Mouse (Mus musculus) hindbrain, embryonic 16.5 days (tissue): ENCODE results near the gene Slc25a33. TPM values are rescaled to one million over a fixed set of nuclear protein-coding genes. Genes with fewer than 3 reads are reported as not detected.

Experiments used
- ATAC-seq: fragments of 200-750 bp; cut with Nextera tagmentation; 2 replicates; pipeline ENCODE4 v1.8.0; 2017; ENCODE audit warnings: moderate TSS enrichment, moderate library complexity
- H3K27ac ChIP-seq: fragments of 300-500 bp; sonication (generic); 2 replicates; pipeline ENCODE4 v1.5.1; 2014; ENCODE audit warnings: low read depth, mild to moderate bottlenecking, control low read depth, low read length, moderate library complexity
- H3K27me3 ChIP-seq: fragments of 300-500 bp; sonication (generic); replicated peaks from 2 replicates; pipeline ENCODE4 v1.6.1; 2014; ENCODE audit warnings: low read length; ENCODE audit not compliant: control insufficient read depth, insufficient read depth
- H3K36me3 ChIP-seq: fragments of 300-500 bp; sonication (generic); 2 replicates; pipeline ENCODE4 v1.6.1; 2014; ENCODE audit warnings: mild to moderate bottlenecking, low read length, moderate library complexity, mixed read lengths; ENCODE audit not compliant: control insufficient read depth, insufficient read depth
- H3K4me1 ChIP-seq: fragments of 300-500 bp; sonication (generic); 2 replicates; pipeline ENCODE4 v1.6.1; 2014; ENCODE audit warnings: low read depth, low read length; ENCODE audit not compliant: control insufficient read depth, insufficient read depth
- H3K4me2 ChIP-seq: fragments of 300-500 bp; sonication (generic); 2 replicates; pipeline ENCODE4 v1.6.1; 2014; ENCODE audit warnings: mild to moderate bottlenecking, low read length, control low read depth, moderate library complexity
- H3K4me3 ChIP-seq: fragments of 300-500 bp; sonication (generic); 2 replicates; pipeline ENCODE4 v1.5.1; 2014; ENCODE audit warnings: mild to moderate bottlenecking, low read length, control low read depth, moderate library complexity
- H3K9ac ChIP-seq: fragments of 300-500 bp; sonication (generic); 2 replicates; pipeline ENCODE4 v1.6.1; 2014; ENCODE audit warnings: low read depth, mild to moderate bottlenecking, control low read depth, low read length, moderate library complexity
- H3K9me3 ChIP-seq: fragments of 300-500 bp; sonication (generic); 2 replicates; pipeline ENCODE4 v1.6.1; 2014; ENCODE audit warnings: mild to moderate bottlenecking, low read length, moderate library complexity; ENCODE audit not compliant: control insufficient read depth
- WGBS: fragments of 180-500 bp; shearing (Covaris S2); extraction: QIAGEN DNeasy Blood & Tissue Kit; methylation state at CpG from one replicate; pipeline ENCODE4 v1.1.7; 2014; 5-methylcytosine and 5-hydroxymethylcytosine counted together
- polyA plus RNA-seq: library from polyadenylated mRNA; unstranded; fragments of >200 nt; fragmentation: Nextera tagmentation; extraction: Ambion mirVana; gene quantifications from 2 replicates; pipeline ENCODE4 v1.2.1, GENCODE M21; 2015

Gene Slc25a33
- polyA plus RNA-seq, 1 experiment from 2014 or later: 37.2 TPM

GRCm38 (mm10) chr4:149808584-149809227 lies 34.6 kb upstream of the Slc25a33 start:
- ATAC-seq: no peak
- H3K4me3 ChIP-seq: no peak overlapping the region
- H3K27ac ChIP-seq: no peak overlapping the region
- 0 out of 2 replicates have a peak, but pooled peaks cover 4% of the 10 kb centered on the region for H3K4me1 ChIP-seq
- WGBS: 44% methylated on average over 11 of the region's 11 CpGs
- H3K36me3 ChIP-seq: no peaks in the 10 kb centered on the region
- H3K9me3 ChIP-seq: no peaks in the 10 kb centered on the region
- H3K27me3 ChIP-seq: peaks cover 2% of the 10 kb centered on the region; the same call in 1 of the 2 replicates
- H3K4me2 ChIP-seq: no peak overlapping the region
- no peak overlapping the region for H3K9ac ChIP-seq

DNA sequence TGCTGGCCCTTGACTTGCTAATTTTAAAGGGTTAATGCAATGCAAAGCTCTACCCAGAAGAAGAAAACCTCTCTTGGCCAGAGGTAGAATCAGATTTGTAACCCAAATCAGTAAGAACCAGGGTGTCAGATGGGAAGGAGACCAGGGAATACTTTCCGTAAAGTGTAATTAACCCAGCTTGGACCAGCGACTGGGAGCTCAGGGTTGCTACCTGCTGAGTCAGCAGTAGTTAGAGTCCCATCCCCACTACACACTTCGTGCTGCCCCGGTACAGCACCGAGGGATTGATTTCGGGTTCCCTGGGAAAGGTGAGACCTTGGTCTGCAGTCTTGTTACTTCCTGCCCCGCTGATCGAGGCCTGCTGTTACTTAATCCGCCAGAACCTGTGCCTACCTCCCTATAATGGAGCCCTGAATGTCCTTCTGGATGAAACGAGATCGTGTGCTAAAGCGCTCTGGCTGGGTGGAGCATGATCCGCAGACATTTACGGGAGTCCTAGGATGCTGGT lies 34.0 kb upstream of the Slc25a33 start:
- Histone ChIP-seq H3K9ac (no peak overlapping the region), H3K36me3 (no peaks in the 10 kb centered on the region), H3K4me2 (no peak overlapping the region), H3K4me3 (no peak overlapping the region), H3K27me3 (peaks cover 2% of the 10 kb centered on the region; the same call in 1 of the 2 replicates), H3K27ac (no peak overlapping the region), H3K4me1 (0 out of 2 replicates have a peak, but pooled peaks cover 4% of the 10 kb centered on the region), H3K9me3 (no peaks in the 10 kb centered on the region)
- 43% methylated on average over 14 of the region's 14 CpGs for WGBS
- ATAC-seq: no peak

GRCm38 (mm10) chr4:149806699-149807381 lies 32.8 kb upstream of the Slc25a33 start:
- no peaks in the 10 kb centered on the region for H3K9me3 ChIP-seq
- no peak overlapping the region for H3K4me3 ChIP-seq
- peaks cover 2% of the 10 kb centered on the region; the same call in 1 of the 2 replicates for H3K27me3 ChIP-seq
- ATAC-seq: peak; percentile 85
- no peaks in the 10 kb centered on the region for H3K36me3 ChIP-seq
- WGBS: 44% methylated on average over 19 of the region's 19 CpGs
- H3K4me2 ChIP-seq: no peak overlapping the region
- no peak overlapping the region for H3K27ac ChIP-seq
- no peak overlapping the region for H3K9ac ChIP-seq
- H3K4me1 ChIP-seq: 0 out of 2 replicates have a peak, but pooled peaks cover 4% of the 10 kb centered on the region

DNA sequence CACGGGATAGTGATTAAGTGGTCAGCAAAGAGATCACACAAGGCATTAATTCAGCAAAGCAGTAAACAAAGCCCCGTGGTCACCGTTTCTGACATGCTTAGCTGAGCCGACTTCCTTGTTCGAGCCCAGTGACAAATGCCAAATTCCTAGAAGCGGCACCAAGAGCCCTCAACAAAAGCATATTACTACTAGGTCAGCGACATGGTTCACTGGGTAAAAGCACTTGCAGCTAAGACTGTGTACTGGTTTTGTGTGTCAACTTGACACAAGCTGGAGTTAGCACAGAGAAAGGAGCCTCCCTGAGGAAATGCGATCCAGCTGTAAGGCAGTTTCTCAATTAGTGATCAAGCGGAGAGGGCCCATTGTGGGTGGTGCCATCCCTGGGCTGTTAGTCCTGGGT lies 28.2 kb upstream of the Slc25a33 start:
- Histone ChIP-seq H3K4me3 (no peak overlapping the region), H3K27me3 (no peaks in the 10 kb centered on the region), H3K9ac (no peak overlapping the region), H3K9me3 (no peaks in the 10 kb centered on the region), H3K36me3 (no peaks in the 10 kb centered on the region), H3K27ac (no peak overlapping the region), H3K4me2 (no peak overlapping the region), H3K4me1 (no peaks in the 10 kb centered on the region)
- no peak for ATAC-seq
- WGBS: 21% methylated on average over 9 of the region's 9 CpGs

- Histone ChIP-seq H3K9ac (no peak overlapping the region), H3K4me1 (no peaks in the 10 kb centered on the region), H3K4me2 (no peak overlapping the region), H3K27me3 (no peaks in the 10 kb centered on the region), H3K36me3 (no peaks in the 10 kb centered on the region), H3K9me3 (no peaks in the 10 kb centered on the region), H3K27ac (no peak overlapping the region), H3K4me3 (no peak overlapping the region)
- no peak for ATAC-seq
- 75% methylated on average over 2 of the region's 2 CpGs for WGBS
Observed at GRCm38 (mm10) chr4:149800576-149800975, 26.5 kb upstream of the Slc25a33 start.

DNA sequence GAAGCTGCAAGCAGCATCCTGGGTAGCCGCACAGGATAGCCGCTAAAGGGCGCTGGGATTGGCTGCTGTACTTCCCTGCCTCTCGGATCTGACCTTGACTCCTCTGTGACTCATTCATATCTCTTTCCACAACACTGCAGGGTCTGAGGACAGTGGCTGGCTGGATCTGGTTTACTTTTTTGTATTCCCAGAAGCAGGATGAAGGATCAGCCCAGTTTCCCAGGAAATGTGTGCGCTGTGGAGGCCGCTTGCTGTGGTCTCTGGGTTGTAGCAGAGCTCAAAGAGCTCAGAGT lies 26.0 kb upstream of the Slc25a33 start:
- 89% methylated on average over 6 of the region's 6 CpGs for WGBS

GRCm38 (mm10) chr4:149799346-149800171 lies 25.5 kb upstream of the Slc25a33 start:
- no peaks in the 10 kb centered on the region for H3K36me3 ChIP-seq
- no peak overlapping the region for H3K27ac ChIP-seq
- no peaks in the 10 kb centered on the region for H3K9me3 ChIP-seq
- H3K9ac ChIP-seq: no peak overlapping the region
- 77% methylated on average over 14 of the region's 16 CpGs for WGBS
- H3K27me3 ChIP-seq: no peaks in the 10 kb centered on the region
- H3K4me1 ChIP-seq: no peaks in the 10 kb centered on the region
- no peak for ATAC-seq
- no peak overlapping the region for H3K4me3 ChIP-seq
- no peak overlapping the region for H3K4me2 ChIP-seq

More for the DNA sequence above, 26.0 kb upstream of the Slc25a33 start:
- no peaks in the 10 kb centered on the region for H3K36me3 ChIP-seq
- no peak for ATAC-seq
- H3K4me1 ChIP-seq: no peaks in the 10 kb centered on the region
- no peak overlapping the region for H3K4me3 ChIP-seq
- H3K9me3 ChIP-seq: no peaks in the 10 kb centered on the region
- no peak overlapping the region for H3K9ac ChIP-seq
- H3K27me3 ChIP-seq: no peaks in the 10 kb centered on the region
- no peak overlapping the region for H3K27ac ChIP-seq
- H3K4me2 ChIP-seq: no peak overlapping the region

GRCm38 (mm10) chr4:149798684-149799309 lies 24.7 kb upstream of the Slc25a33 start:
- Histone ChIP-seq H3K36me3 (no peaks in the 10 kb centered on the region), H3K27me3 (no peaks in the 10 kb centered on the region), H3K27ac (no peak overlapping the region), H3K4me1 (no peaks in the 10 kb centered on the region), H3K4me3 (no peak overlapping the region), H3K9ac (no peak overlapping the region), H3K9me3 (no peaks in the 10 kb centered on the region), H3K4me2 (no peak overlapping the region)
- ATAC-seq: no peak
- 10% methylated on average over 7 of the region's 7 CpGs for WGBS
